Mouse (Mus musculus): ENCODE measurements around the gene Pdia3. TPM values are rescaled to one million over a fixed set of nuclear protein-coding genes. Genes with fewer than 3 reads are reported as not detected.

Pdia3 gene
- polyA plus RNA-seq, 1 experiment from 2014 or later, result 320 TPM

Small RNA genes lying within 50 kb of the gene (microRNA-seq; reads per million reads assigned to microRNA genes)
- not detected for gene Gm22953

Other genes starting within 250 kb of the Pdia3 start
- gene Tubgcp4, start 243.1 kb upstream of the Pdia3 start, polyA plus RNA-seq (2015; fragmentation: Nextera tagmentation; extraction: Ambion mirVana), result 68.8 and 70.4 TPM in 2 replicates
- 11.9 and 12.1 TPM in 2 replicates for gene Zscan29, start 242.7 kb upstream of the Pdia3 start, polyA plus RNA-seq (2015; fragmentation: Nextera tagmentation; extraction: Ambion mirVana)
- 179 and 204 TPM in 2 replicates for gene Trp53bp1, start 142.4 kb upstream of the Pdia3 start, polyA plus RNA-seq (2015; fragmentation: Nextera tagmentation; extraction: Ambion mirVana)
- gene Map1a, start 124.2 kb upstream of the Pdia3 start, polyA plus RNA-seq (2015; fragmentation: Nextera tagmentation; extraction: Ambion mirVana), result 13.2 and 14.7 TPM in 2 replicates
- gene Ppip5k1, start 58.4 kb upstream of the Pdia3 start, polyA plus RNA-seq (2015; fragmentation: Nextera tagmentation; extraction: Ambion mirVana), result 14.0 and 15.5 TPM in 2 replicates
- gene Ckmt1, start 56.1 kb upstream of the Pdia3 start, polyA plus RNA-seq (2015; fragmentation: Nextera tagmentation; extraction: Ambion mirVana), result 11.3 and 11.9 TPM in 2 replicates
- not detected in 2 replicates for gene Strc, start 26.6 kb upstream of the Pdia3 start, polyA plus RNA-seq (2015; fragmentation: Nextera tagmentation; extraction: Ambion mirVana)
- gene Catsper2, start within 50 bp of the Pdia3 start, polyA plus RNA-seq (2015; fragmentation: Nextera tagmentation; extraction: Ambion mirVana), result 3.8 and 5.1 TPM in 2 replicates
- gene Ell3, start 30.5 kb downstream of the Pdia3 start, polyA plus RNA-seq (2015; fragmentation: Nextera tagmentation; extraction: Ambion mirVana), result 1.7 and 2.1 TPM in 2 replicates
- 420 and 494 TPM in 2 replicates for gene Serf2, start 35.4 kb downstream of the Pdia3 start, polyA plus RNA-seq (2015; fragmentation: Nextera tagmentation; extraction: Ambion mirVana)
- 115 and 122 TPM in 2 replicates for gene Hypk, start 39.5 kb downstream of the Pdia3 start, polyA plus RNA-seq (2015; fragmentation: Nextera tagmentation; extraction: Ambion mirVana)
- gene Serinc4, start 43.0 kb downstream of the Pdia3 start, polyA plus RNA-seq (2015; fragmentation: Nextera tagmentation; extraction: Ambion mirVana), result 0.90 and 0.92 TPM in 2 replicates
- gene Mfap1b, start 60.3 kb downstream of the Pdia3 start, polyA plus RNA-seq (2015; fragmentation: Nextera tagmentation; extraction: Ambion mirVana), result 70.7 and 71.7 TPM in 2 replicates
- gene Mfap1a, start 92.9 kb downstream of the Pdia3 start, polyA plus RNA-seq (2015; fragmentation: Nextera tagmentation; extraction: Ambion mirVana), result 33.4 and 35.1 TPM in 2 replicates
- 11.6 and 13.5 TPM in 2 replicates for gene Wdr76, start 92.9 kb downstream of the Pdia3 start, polyA plus RNA-seq (2015; fragmentation: Nextera tagmentation; extraction: Ambion mirVana)